Mouse (Mus musculus): Measurements from ENCODE around the gene Gm4631. TPM values are rescaled to one million over a fixed set of nuclear protein-coding genes. Genes with fewer than 3 reads are reported as not detected.
"Not testable (repeated sequence)": the region's sequence is repeated elsewhere in the genome, so short reads cannot be mapped to it uniquely, and the experiment has no call there.

The Gm4631 gene
- total RNA-seq (2021), result 10 to 100 TPM; 51.0 to 58.2 TPM

GRCm38 (mm10) chr2:175338097-175338496 is at the start of gene Gm4631:
Gene Gm4631, minus strand, starts transcription at chr2:175338197.
- DNase-seq (ENCODE audit: low spot score in 2 of 2); intact Hi-C loops (cut with DNase I): not testable (repeated sequence)

- DNase-seq (ENCODE audit: low spot score in 2 of 2); intact Hi-C loops (cut with DNase I): not testable (repeated sequence)
Measured at GRCm38 (mm10) chr2:175372136-175372535, 34.1 kb upstream of the Gm4631 start, which contains the start of gene Zfp968. Gene Zfp968, plus strand, starts transcription at chr2:175372436.

GRCm38 (mm10) chr2:175274825-175275224 is 63.2 kb downstream of the Gm4631 start, which contains the start of gene Gm14440:
Gene Gm14440, plus strand, starts transcription at chr2:175275125.
- intact Hi-C loops (cut with DNase I); DNase-seq (ENCODE audit: low spot score in 2 of 2): not testable (repeated sequence)

Other genes starting within 250 kb of the Gm4631 start
- gene Gm14399, start 196.2 kb downstream of the Gm4631 start, total RNA-seq (2021), result 10 to 100 TPM; 13.4 to 20.9 TPM
- gene Gm14443, start 162.3 kb downstream of the Gm4631 start, total RNA-seq (2021), result 1 to 10 TPM; 4.9 to 6.9 TPM
- gene Gm14391, start 131.3 kb downstream of the Gm4631 start, total RNA-seq (2021), result 10 to 100 TPM; 85.0 to 92.0 TPM
- 10 to 100 TPM; 11.4 to 13.4 TPM for gene Gm14440, start 63.1 kb downstream of the Gm4631 start, total RNA-seq (2021)
- gene Zfp968, start 34.2 kb upstream of the Gm4631 start, total RNA-seq (2021), result 1 to 10 TPM; 4.6 to 5.9 TPM
- 10 to 100 TPM; 10.6 to 13.2 TPM for gene Gm4724, start 97.6 kb upstream of the Gm4631 start, total RNA-seq (2021)
- 1 to 10 TPM; 4.4 to 5.5 TPM for gene Zfp965, start 131.8 kb upstream of the Gm4631 start, total RNA-seq (2021)

Measured in left cerebral cortex, postnatal 25 days (tissue).